ENCODE assay signal across 7 mouse cellular contexts in the genomic region with DNA sequence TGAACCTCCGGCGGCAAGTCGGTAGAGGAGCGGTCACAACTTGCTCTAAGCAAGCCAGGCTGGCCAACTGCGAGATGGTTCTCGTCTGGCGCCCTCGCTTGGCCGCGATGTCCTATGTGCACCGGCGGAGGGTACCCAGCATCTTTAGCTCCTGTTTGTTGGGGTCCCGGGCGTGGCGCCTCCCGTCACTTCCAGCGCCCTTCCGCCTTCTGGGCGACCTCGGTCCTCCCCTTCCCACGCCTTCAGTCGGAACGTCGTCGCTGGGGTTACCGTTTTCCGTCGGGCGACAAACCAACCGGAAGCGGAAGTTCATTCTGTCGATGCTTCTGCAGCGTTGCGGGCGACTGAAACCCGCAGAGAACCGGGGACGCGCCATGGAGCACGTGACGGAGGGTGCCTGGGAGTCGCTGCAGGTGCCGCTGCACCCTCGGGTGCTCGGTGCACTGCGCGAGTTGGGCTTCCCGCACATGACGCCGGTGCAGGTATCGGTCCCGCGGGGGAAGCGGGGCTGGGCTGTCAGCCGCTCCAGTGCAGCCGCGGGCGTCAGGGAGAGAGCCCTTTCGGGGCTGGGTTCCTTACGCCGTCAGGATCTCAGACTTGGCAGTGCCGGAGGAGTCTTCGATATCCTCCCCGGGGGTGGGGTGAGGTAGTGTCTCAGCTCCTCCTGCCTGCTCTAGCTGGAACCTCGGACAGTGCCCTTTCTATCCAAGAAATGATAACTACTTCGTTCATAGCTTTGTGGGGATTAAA. TPM values are rescaled to one million over a fixed set of nuclear protein-coding genes. Genes with fewer than 3 reads are reported as not detected.
DNase-seq lines count a peak whose midpoint lies in the region; ATAC-seq and TF ChIP-seq lines count a peak whose summit lies in the region.

A gene (plus strand): TSS at position 307 of the 750 bp plus-strand sequence.

- H3K27ac ChIP-seq in intestine, postnatal 0 days (ENCODE audit: low read depth, low read length): peak within 1 kb of the TSS; percentile 67
- H3K27ac ChIP-seq in limb, embryonic 11.5 days (replicated peaks; ENCODE audit: low read depth, low read length): 0 out of 2 replicates have a peak within 1 kb of the TSS, but pooled peaks have one; percentile 58
- H3K27ac ChIP-seq in midbrain, embryonic 14.5 days (replicated peaks; ENCODE audit: low read depth, low read length): peak within 1 kb of the TSS; percentile 84

- DNase-seq in adrenal gland, postnatal 10 days: peak; percentile 94
- DNase-seq in embryo, embryonic 9.5 days (ENCODE audit: extremely low spot score): peak; percentile 94
- no peak for DNase-seq in gonadal fat pad, adult 2 months (ENCODE audit: low read depth)
- peak; percentile 92 for DNase-seq in limb, embryonic 11.5 days (ENCODE audit: low spot score)
- peak; percentile 95 for DNase-seq in midbrain, embryonic 14.5 days
- DNase-seq in spleen, adult 18-20 months: peak; percentile 81 to 85

- under 1% methylated on average over 66 of the region's 66 CpGs for WGBS in intestine, postnatal 0 days
- WGBS in limb, embryonic 11.5 days: under 1% methylated on average over 64 of the region's 66 CpGs
- whole genome bisulfite sequencing in midbrain, embryonic 14.5 days: under 1% methylated on average over 66 of the region's 66 CpGs

- peak within 1 kb of the TSS; percentile 81 for H3K4me2 ChIP-seq in intestine, postnatal 0 days (replicated peaks; ENCODE audit: low read depth)
- peak within 1 kb of the TSS; percentile 81 for H3K4me2 ChIP-seq in limb, embryonic 11.5 days (ENCODE audit: low read depth, severe bottlenecking)
- H3K4me2 ChIP-seq in midbrain, embryonic 14.5 days (ENCODE audit: low read length): peak within 1 kb of the TSS; percentile 78

- H3K4me1 ChIP-seq in intestine, postnatal 0 days (replicated peaks; ENCODE audit: control insufficient read depth, insufficient read depth, low read length): no peaks in the 10 kb centered on the region
- peaks cover 4% of the 10 kb centered on the region; the same call in 1 of the 2 replicates for H3K4me1 ChIP-seq in limb, embryonic 11.5 days (ENCODE audit: control insufficient read depth, insufficient read depth, low read length)
- 0 out of 2 replicates have a peak, but pooled peaks cover 5% of the 10 kb centered on the region for H3K4me1 ChIP-seq in midbrain, embryonic 14.5 days (ENCODE audit: control insufficient read depth, insufficient read depth, low read length)

- H3K4me3 ChIP-seq in intestine, postnatal 0 days (ENCODE audit: low read depth, low read length): peak within 1 kb of the TSS; percentile 88
- peak within 1 kb of the TSS; percentile 95 for H3K4me3 ChIP-seq in limb, embryonic 11.5 days (ENCODE audit: low read depth, low read length)
- H3K4me3 ChIP-seq in midbrain, embryonic 14.5 days (replicated peaks; ENCODE audit: low read depth, low read length): peak within 1 kb of the TSS; percentile 76

- H3K9ac ChIP-seq in intestine, postnatal 0 days (ENCODE audit: low read depth, low read length): peak within 1 kb of the TSS; percentile 70
- peak within 1 kb of the TSS; percentile 77 for H3K9ac ChIP-seq in limb, embryonic 11.5 days (ENCODE audit: low read length)
- H3K9ac ChIP-seq in midbrain, embryonic 14.5 days (replicated peaks; ENCODE audit: low read length): peak within 1 kb of the TSS; percentile 75

- TF ChIP-seq CTCF in intestine, postnatal 0 days (IDR thresholded peaks at IDR 0.05; ENCODE audit: low read depth): peak; percentile 59

- no peaks in the 10 kb centered on the region for H3K27me3 ChIP-seq in intestine, postnatal 0 days (replicated peaks; ENCODE audit: control insufficient read depth, insufficient read depth, low read length)
- H3K27me3 ChIP-seq in limb, embryonic 11.5 days (ENCODE audit: control insufficient read depth, insufficient read depth, low read length): no peaks in the 10 kb centered on the region
- no peaks in the 10 kb centered on the region for H3K27me3 ChIP-seq in midbrain, embryonic 14.5 days (ENCODE audit: control insufficient read depth, insufficient read depth, low read length)

- no peaks in the 10 kb centered on the region for H3K9me3 ChIP-seq in intestine, postnatal 0 days (ENCODE audit: control insufficient read depth)
- no peaks in the 10 kb centered on the region for H3K9me3 ChIP-seq in limb, embryonic 11.5 days (ENCODE audit: control insufficient read depth, low read length)
- H3K9me3 ChIP-seq in midbrain, embryonic 14.5 days (ENCODE audit: control insufficient read depth, low read length): no peaks in the 10 kb centered on the region

- peaks cover 37% of the 10 kb centered on the region for H3K36me3 ChIP-seq in intestine, postnatal 0 days (ENCODE audit: control insufficient read depth, insufficient read depth)
- H3K36me3 ChIP-seq in limb, embryonic 11.5 days (ENCODE audit: control insufficient read depth, insufficient read depth, low read length): peaks cover 15% of the 10 kb centered on the region
- peaks cover 46% of the 10 kb centered on the region for H3K36me3 ChIP-seq in midbrain, embryonic 14.5 days (ENCODE audit: control insufficient read depth, insufficient read depth, low read length)

- ATAC-seq in intestine, postnatal 0 days: peak; percentile 86
- ATAC-seq in limb, embryonic 11.5 days (ENCODE audit: insufficient number of reproducible peaks, low FRiP score, low TSS enrichment, low read depth): peak; percentile 82
- peak; percentile 66; the same call in 1 of the 2 replicates for ATAC-seq in midbrain, embryonic 14.5 days (ENCODE audit: low FRiP score, low TSS enrichment)

RNA-seq across cellular contexts. Expression of the gene that starts here (rescaled TPM):
- 10 to 100 TPM; 10.7 to 14.2 TPM for total RNA-seq in adrenal gland, postnatal 10 days (2021)
- 10.5 and 10.8 TPM in 2 replicates for polyA plus RNA-seq in gonadal fat pad, adult 2 months (2012; rRNA removed)
- polyA plus RNA-seq in intestine, postnatal 0 days (2015; fragmentation: Nextera tagmentation; extraction: Ambion mirVana): 6.3 and 10.0 TPM in 2 replicates
- 14.4 and 15.3 TPM in 2 replicates for polyA plus RNA-seq in limb, embryonic 11.5 days (2014; fragmentation: Nextera tagmentation; extraction: Ambion mirVana)
- 21.9 and 22.1 TPM in 2 replicates for polyA plus RNA-seq in midbrain, embryonic 14.5 days (2014; fragmentation: Nextera tagmentation; extraction: Ambion mirVana)
